Mouse (Mus musculus) spleen, embryonic (tissue): ENCODE measurements around the gene Ttc27.

Experiments
- CTCF ChIA-PET: fragments of 350-600 bp; sonication (Branson Sonifier 250); formaldehyde crosslinking; loops from one replicate; lab custom pipeline; 2022; lab: Charles Lee

The Ttc27 gene

GRCm38 (mm10) chr17:74875740-74876139, 158.2 kb downstream of the Ttc27 start:
- CTCF ChIA-PET = no interaction called here

DNA sequence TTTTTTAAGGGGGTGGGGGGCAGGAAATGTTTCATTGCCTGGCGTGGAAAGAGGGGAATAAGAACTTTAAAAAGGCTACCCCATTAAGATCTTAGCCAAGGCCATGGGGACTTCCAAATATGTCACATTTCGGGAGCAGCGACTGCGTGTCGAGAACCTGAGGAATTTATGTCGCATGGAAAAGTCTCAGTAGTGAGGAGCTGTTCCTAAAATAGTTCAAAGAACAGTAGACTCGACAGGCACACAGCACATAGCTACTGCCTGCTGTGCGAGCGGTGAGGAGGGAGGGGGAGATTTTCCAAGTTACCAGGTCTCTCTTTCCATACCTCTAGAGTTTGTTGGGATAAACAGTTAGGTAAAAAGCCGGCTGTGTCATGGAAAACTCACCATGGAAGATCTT, 159.4 kb downstream of the Ttc27 start:
- CTCF ChIA-PET = no interaction called here

DNA sequence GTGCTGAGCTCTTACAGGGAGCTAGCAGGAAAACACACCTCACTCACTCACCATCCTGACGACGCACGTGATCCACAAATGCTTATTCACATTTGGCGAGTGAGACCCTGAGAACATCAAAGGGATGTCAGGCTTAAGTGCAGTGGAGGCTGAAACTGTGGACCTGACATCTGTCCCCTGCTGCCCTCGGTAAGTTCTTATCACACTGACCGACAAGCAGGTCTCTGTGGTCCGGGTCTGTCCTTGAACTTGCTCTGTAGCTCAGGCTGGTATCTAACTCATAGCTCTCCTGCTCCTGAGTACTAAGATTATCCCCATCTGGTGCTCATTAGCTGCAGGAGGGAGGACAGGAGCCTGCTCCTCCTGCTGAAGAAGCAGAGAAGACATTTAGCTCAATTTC, 162.2 kb downstream of the Ttc27 start:
- CTCF ChIA-PET = no interaction called here

DNA sequence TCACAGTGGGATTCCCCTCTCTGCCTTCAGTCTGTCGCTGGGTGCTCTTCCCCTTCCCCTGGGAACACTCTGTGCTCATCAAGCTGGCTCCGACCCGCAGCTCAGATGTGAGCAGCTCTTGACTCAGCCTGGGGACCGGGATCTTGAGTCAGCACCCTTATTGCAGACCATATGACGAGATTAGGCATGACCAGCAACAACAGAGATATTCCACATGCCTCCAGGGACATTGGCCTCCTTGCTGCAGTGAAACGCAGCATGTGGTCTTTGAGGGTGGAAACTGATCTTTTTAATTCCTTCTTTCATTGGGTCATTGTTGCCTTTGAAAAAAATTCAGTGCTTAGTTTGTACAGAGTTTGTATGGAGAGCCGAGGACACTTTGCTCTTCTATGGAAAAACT, 169.5 kb downstream of the Ttc27 start:
- CTCF ChIA-PET = no interaction called here

DNA sequence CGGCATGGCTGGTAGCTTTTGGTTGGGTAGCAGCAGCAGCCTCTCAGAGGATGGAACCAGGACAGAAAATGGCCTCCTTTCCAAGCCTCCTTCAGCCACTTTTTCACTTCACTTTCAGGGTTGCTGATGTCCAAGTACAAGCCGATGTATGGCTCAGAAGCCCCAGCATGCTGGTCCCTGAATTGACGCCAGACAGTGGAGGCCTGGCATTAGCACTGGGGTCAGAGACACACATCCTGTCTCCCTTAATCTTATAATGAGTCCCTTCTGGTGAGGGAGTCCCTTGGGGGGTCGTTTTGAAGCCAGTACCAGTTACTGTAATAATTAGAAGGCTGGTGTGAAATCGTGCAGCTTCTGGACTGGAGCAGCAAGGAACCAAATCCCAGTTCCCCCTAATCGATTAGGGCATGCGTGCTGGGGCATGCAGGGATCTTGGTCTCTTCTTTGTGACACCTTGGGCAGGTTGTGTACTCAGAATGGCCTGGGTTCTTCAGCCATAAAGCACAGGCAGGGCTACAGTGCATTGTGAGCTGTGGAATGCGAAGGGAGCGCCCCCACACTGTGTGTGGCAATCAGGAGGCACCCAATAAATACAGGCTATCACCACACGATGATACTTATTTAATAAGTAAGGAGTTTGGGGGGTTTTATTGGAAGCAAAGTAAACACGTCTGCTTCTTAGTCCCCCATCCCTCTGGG, 171.5 kb downstream of the Ttc27 start:
- CTCF ChIA-PET = no interaction called here

DNA sequence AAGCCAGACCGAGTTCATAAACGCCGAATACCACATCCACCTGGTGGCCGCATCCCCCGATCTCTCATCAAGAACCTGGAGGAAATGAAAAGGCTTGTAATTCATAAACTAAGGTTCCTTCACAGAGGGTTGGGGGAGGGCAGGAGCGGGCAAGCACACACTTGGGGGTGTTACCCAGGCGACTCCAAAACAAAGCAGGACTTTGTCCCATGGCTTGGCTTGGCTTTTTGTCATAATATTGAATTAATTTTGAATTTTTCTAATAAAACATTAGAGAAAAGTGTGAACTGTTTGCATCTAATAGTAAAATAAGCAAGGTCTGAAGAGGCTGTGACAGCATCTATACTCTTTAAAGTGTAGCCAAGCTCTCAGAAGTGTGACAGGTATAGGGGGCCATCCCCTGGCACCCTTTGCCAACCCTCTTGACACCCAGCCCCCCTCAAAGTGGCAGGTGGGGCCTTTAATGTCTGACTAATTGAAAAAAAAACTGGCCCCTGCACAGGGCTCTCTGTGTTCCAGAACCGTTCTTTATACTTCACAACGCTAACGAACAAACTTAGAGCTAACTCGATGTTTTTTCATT, 172.1 kb downstream of the Ttc27 start:
- CTCF ChIA-PET = no interaction called here

GRCm38 (mm10) chr17:74902453-74902852, 184.9 kb downstream of the Ttc27 start:
- CTCF ChIA-PET = no interaction called here

- CTCF ChIA-PET = no interaction called here
These were observed 186.1 kb downstream of the Ttc27 start for GRCm38 (mm10) chr17:74903411-74904331.

DNA sequence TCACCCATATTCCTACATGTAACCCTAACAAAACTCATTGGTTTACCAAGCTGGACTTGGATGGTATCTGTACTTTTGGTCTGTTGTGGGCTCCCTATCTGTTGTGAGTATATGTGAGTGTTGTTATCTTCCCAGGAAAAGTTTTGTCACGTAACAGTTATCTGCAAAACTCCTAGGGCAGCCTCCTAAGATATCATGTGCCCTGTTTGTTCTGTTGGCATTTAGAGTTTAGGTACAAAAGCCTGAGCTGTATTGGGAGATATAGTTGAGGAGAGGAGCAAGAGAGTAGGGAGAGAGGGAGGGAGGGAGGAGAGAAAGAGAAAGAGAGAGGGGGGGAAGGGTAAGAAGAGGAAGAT, 186.8 kb downstream of the Ttc27 start:
- CTCF ChIA-PET = no interaction called here

DNA sequence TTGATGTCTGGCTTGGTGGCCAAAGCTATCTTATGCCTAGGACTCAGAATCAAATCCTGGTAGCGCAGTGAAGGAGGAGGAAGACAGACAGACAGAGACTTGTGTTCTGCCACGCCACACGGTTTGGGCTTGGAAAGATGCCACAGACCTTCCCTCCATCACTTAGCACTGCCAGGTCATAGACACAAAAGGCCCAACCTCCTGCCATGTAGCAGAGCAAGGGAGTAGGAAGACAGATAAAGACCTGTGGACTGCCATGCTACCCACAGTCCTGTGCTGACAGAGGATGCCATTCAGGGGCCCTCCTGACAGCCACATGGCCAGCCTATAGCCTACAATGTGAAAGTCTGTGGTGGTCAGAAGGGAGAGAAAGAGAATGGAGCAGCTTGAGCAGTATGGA, 187.4 kb downstream of the Ttc27 start:
- CTCF ChIA-PET = no interaction called here

GRCm38 (mm10) chr17:74912995-74913394, 195.5 kb downstream of the Ttc27 start:
- CTCF ChIA-PET = no interaction called here
